Mouse (Mus musculus) layer of hippocampus, adult 18-20 months (tissue): Measurements from ENCODE around the gene Cetn3. TPM values are rescaled to one million over a fixed set of nuclear protein-coding genes. Genes with fewer than 3 reads are reported as not detected.
A peak's percentile ranks its signal among the peaks of the same experiment; 100 is the strongest.

Experiments used
- DNase-seq, 2 experiments: peaks; one replicate each; pipeline ENCODE4 v3.0.0; 2022; ENCODE audit warnings: low spot score in 2 of 2
- long read RNA-seq: library from polyadenylated mRNA; stranded (forward); transcript quantifications from one replicate; pipeline ENCODE4 v2.0.0, GENCODE M21; 2021
- total RNA-seq, 2 experiments: library from RNA; stranded (reverse); gene quantifications; 2 replicates each; pipeline ENCODE4 v1.2.3; 2021

Gene Cetn3
- total RNA-seq = 10 to 100 TPM; 92.6 to 99.7 TPM
- long read RNA-seq, transcript Cetn3-201 (5 exons, 1,226 nt) = major isoform, 40 of 64 reads
- long read RNA-seq, partial matches to known transcripts = 16 of 64 reads
- long read RNA-seq, other reads (novel, unspliced or antisense) = 6 of 64 reads

DNA sequence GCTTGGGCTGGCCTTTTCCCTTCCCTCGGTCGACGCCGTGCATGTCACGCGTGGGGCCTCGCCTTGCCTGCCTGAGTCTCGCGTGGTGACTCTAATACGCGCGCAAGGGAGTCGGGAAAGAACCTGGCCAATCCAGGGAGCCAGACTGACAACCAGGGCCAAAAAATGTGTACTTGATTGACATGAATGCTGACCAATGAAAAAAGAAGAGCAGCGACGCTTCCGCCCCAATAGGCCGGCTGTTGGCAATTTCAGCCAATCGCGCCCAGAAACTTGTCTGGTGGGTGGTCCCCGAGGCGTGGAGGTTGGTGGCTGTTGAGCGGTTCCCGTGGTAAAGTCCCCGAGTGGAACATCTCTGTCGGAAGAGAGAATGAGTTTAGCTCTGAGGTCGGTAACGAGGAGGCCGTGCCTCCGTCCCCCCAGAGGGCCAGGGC is at the start of gene Cetn3:
TSS of gene Cetn3 (plus strand) at position 107 of the 434 bp plus-strand sequence.
- DNase-seq = peak; percentile 93 to 98

DNA sequence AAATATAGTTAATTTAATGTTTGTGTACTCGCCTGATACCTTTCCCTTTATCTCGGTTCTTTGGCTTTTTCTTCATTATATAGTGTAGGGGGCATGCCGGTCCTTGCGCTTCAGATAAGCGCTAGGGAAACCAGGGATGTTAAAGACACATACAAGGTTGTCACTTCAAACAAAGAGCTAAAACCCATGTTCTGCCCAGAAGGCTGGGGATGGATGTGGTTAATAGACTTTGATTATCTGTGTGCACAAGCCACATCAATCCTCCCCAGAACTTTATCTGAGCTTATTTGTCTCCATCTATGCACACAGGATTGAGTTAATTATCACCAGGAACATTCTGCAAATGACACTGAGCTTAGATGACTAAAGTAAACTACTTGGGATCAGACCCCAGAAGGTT is 46.3 kb upstream of the Cetn3 start:
- no peak for DNase-seq

DNA sequence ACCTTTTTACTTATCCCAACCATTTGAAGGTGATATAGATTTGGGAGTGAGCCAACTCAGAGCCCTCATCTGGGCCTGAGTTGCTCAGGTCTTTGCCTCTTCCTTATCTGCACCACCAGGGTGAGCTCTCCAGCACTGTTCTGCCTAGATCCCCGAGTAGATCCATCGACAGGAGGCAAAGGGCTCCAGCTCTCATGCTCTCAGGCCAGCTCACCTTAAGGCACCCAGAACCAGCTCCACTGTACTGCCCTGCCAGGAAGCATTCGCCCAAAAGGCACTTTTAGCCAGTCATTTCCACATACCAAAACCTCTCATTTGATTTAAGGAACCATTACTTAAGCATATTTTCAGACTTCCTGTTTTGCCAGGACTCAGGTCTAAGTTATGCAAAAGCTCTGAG is 42.0 kb upstream of the Cetn3 start:
- no peak for DNase-seq

- no peak for DNase-seq
Measured at GRCm38 (mm10) chr13:81743391-81744091, 39.3 kb upstream of the Cetn3 start.

GRCm38 (mm10) chr13:81744092-81744396 is 38.8 kb upstream of the Cetn3 start:
- no peak for DNase-seq

DNA sequence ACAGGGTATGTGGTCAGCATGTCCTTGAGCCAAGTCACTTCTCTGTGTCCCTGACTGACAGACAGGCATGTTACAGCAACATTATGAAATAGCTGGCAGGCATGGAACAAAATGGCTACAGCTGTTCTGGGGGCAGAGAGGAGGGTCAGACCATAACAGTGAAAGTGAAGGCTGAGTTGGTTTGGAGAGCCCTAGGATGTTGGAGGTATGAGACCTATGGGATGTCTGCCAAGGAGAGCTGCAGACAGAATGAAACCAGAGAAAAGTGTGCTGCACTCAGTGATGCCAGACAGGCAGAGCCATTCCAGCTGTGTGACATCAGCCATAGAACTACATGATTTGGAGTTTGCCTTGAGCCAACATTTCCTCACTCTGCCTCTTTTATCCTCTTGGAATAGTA is 28.0 kb upstream of the Cetn3 start:
- DNase-seq = no peak

GRCm38 (mm10) chr13:81755324-81755723 is 27.6 kb upstream of the Cetn3 start:
- no peak for DNase-seq

DNA sequence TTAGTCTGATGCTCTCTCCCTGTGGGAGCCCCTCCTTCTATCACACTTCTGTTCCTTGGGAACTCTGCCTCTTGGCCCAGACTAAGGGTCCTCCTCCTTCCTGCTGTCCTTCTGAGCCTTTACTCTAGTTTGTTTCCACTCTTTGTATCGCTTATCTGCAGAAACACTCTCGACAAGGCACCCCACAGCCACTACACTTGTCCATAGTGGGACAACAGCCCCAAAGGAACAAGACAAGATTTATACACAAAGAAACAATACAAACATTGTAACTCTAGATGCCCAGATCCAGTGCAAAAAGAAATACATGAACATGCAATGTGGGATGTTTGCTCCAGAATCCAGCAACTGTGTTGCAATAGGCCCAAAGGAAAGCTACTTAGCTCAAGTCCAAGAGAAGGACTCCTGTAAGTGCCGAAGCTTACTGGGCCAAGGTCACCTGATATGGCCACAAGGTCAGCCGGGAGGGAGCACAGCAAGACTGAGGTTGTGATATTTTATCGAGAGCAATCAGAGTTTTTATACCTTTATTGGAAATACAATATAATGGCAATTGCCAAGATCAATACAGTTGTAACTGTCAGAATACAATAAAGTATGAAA is 25.7 kb upstream of the Cetn3 start:
- no peak for DNase-seq

GRCm38 (mm10) chr13:81760379-81760778 is 22.5 kb upstream of the Cetn3 start:
- peak in 1 of 2 experiments; percentile 55 for DNase-seq

GRCm38 (mm10) chr13:81761566-81762186 is 21.2 kb upstream of the Cetn3 start:
- DNase-seq = peak in 1 of 2 experiments; percentile 80

GRCm38 (mm10) chr13:81764173-81764572 is 18.7 kb upstream of the Cetn3 start:
- DNase-seq = no peak

- peak; percentile 69 to 91 for DNase-seq
Measured at GRCm38 (mm10) chr13:81767038-81767659, 15.7 kb upstream of the Cetn3 start.

- DNase-seq = no peak
Measured at GRCm38 (mm10) chr13:81776217-81776616, 6.7 kb upstream of the Cetn3 start.

DNA sequence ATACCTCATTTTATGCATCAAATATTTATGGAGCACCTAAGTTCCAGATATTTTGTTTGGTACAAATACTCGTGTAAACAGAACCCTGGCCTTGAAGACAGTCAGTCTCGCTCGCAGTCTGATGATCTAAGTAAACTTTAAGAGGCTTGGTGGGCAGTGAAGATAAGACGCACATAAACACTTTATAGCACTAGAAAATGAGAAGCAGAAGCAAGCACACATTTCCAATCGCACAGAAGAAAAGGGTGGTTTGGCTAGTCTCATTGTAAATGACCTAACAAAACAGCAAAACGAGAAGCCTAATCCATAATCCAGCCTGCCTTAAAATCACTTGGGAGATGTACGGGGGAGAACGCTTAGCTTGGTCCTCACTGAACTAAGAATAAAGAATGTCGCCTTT is 402 bp upstream of the Cetn3 start:
- DNase-seq = no peak

- DNase-seq = peak; percentile 94 to 98
Measured at GRCm38 (mm10) chr13:81783405-81784342, 797 bp downstream of the Cetn3 start.

GRCm38 (mm10) chr13:81785766-81786480 is 3.0 kb downstream of the Cetn3 start:
- DNase-seq = peak in 1 of 2 experiments; percentile 23

DNA sequence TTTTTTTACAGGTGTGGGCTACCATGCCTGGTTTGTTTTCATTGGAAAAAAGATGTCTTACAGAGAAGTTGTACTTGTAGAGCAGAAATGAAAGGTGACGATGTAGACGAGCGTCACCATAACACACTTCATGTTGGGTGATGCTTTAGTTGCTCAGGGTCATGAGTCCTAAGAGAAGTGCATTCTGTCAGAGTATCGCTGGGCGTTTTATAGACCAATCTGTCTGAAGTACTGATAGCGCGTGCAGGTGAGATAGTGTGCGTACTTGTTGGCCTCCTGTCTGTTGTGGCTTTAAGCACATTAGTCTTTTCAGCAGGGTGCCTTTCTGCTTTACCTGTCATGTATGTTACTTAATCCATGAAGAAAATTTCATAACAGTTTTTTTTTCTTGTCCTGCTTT is 7.3 kb downstream of the Cetn3 start:
- DNase-seq = no peak

DNA sequence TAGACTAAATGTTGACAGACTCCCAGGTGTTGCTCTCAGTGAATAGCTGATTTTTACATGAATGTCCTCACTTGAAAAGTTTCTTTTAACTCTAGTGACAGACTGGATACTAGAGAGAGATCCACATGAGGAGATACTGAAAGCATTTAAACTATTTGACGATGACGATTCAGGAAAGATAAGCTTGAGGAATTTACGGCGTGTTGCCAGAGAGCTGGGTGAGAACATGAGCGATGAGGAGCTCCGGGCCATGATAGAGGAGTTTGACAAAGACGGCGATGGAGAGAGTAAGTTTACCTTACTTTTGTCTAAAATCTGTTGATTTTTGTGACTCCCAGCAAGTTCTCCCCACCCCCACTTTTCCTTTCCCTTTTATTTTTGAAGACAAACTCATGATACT is 9.0 kb downstream of the Cetn3 start:
- DNase-seq = no peak

- no peak for DNase-seq
Measured at GRCm38 (mm10) chr13:81793850-81794249, 11.0 kb downstream of the Cetn3 start.

- DNase-seq = no peak
Measured at GRCm38 (mm10) chr13:81801121-81801520, 18.2 kb downstream of the Cetn3 start.
